Mouse (Mus musculus): ENCODE measurements around the gene Washc4. TPM values are rescaled to one million over a fixed set of nuclear protein-coding genes. Genes with fewer than 3 reads are reported as not detected.

The Washc4 gene
- total RNA-seq, 1 experiment: 38.2 TPM

DNA sequence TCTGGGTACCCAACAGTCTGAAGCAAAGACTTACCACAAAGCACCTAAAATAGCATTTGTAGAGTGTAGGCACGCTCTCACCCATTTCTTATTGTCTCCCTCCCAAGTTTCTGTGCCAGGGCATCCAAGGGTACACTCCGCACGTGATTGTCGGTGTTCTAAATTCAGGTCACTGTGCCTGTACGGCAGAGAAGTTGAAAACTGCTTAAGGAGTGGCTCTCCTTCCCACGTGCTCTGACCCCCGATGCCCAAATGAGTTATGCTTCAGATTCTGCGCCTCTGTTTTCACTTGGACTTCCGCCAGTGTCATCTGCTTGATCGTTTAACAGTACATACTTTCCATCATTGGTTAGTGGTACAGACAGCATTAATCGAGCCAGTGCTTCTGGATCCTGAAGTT lies 57.1 kb downstream of the Washc4 start:
- Histone ChIP-seq H3K27ac (ENCODE audit: insufficient read depth, low read depth, low read length, poor library complexity, severe bottlenecking) (no peak overlapping the region), H3K9ac (ENCODE audit: insufficient read depth, low read depth, low read length, poor library complexity, severe bottlenecking) (no peak overlapping the region), H3K9me3 (ENCODE audit: control insufficient read depth, insufficient read depth, low read depth, low read length) (no peaks in the 10 kb centered on the region), H3K4me1 (ENCODE audit: control insufficient read depth in 2 of 2, insufficient read depth in 2 of 2, low read length in 2 of 2, poor library complexity in 1 of 2) (no peaks in the 10 kb centered on the region), H3K4me3 (ENCODE audit: insufficient read depth in 1 of 2, low read depth in 1 of 2, low read length in 2 of 2, poor library complexity in 1 of 2, severe bottlenecking in 1 of 2) (no peak overlapping the region), H3K36me3 (ENCODE audit: control insufficient read depth, insufficient read depth, low read length, poor library complexity, severe bottlenecking) (peaks cover 27% of the 10 kb centered on the region)
- in situ Hi-C loops (cut with MboI; ENCODE audit: low sequenced_read_pairs in 2 of 2, unreplicated experiment in 2 of 2): no loop called here
- DNase-seq (ENCODE audit: low read depth, low spot score): no peak
- TF ChIP-seq ZC3H11A (IDR thresholded peaks at IDR 0.05; ENCODE audit: borderline replicate concordance, low read depth, low read length) (no peak), HCFC1 (IDR thresholded peaks at IDR 0.05; ENCODE audit: borderline replicate concordance, insufficient read depth, low read length) (no peak), ZNF384 (IDR thresholded peaks at IDR 0.05; ENCODE audit: low read depth, low read length) (no peak), MAFK (IDR thresholded peaks at IDR 0.05; ENCODE audit: insufficient read depth, low read depth, low read length) (no peak), CHD2 (IDR thresholded peaks at IDR 0.05; ENCODE audit: low read depth, low read length) (no peak)

DNA sequence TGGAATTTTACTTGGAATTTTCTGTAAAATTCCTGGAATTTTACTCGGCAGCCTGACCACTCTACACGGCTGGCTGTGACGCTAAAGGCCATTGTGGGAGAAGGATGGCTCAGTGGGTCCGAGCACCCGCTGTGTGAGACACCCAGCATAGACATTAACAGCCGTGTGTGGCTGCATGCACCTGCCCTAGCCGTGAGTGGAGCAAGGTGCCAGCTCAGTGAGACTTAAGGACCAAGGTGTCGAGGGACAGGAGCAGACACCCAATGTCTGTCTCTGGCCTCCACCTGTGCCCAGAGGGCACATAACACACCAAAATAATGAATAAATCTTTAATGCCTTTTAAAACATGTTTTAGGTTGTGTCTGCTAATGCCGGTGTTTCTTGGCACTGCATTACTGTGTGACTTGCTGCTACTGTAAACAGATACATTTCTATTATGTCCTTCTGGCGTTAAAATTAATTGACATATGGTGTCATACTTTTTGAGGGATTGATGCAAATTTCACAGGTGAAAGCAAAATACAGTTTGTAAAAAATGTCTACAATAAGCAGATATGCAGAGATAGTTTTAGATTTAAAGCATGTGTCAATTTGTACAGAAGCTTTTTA lies 60.5 kb downstream of the Washc4 start:
- Histone ChIP-seq H3K27ac (ENCODE audit: insufficient read depth, low read depth, low read length, poor library complexity, severe bottlenecking) (no peak overlapping the region), H3K36me3 (ENCODE audit: control insufficient read depth, insufficient read depth, low read length, poor library complexity, severe bottlenecking) (peaks cover 27% of the 10 kb centered on the region), H3K9ac (ENCODE audit: insufficient read depth, low read depth, low read length, poor library complexity, severe bottlenecking) (no peak overlapping the region), H3K4me3 (ENCODE audit: insufficient read depth in 1 of 2, low read depth in 1 of 2, low read length in 2 of 2, poor library complexity in 1 of 2, severe bottlenecking in 1 of 2) (no peak overlapping the region), H3K4me1 (ENCODE audit: control insufficient read depth in 2 of 2, insufficient read depth in 2 of 2, low read length in 2 of 2, poor library complexity in 1 of 2) (no peaks in the 10 kb centered on the region), H3K9me3 (ENCODE audit: control insufficient read depth, insufficient read depth, low read depth, low read length) (no peaks in the 10 kb centered on the region)
- in situ Hi-C loops (cut with MboI; ENCODE audit: low sequenced_read_pairs in 2 of 2, unreplicated experiment in 2 of 2): no loop called here
- TF ChIP-seq HCFC1 (IDR thresholded peaks at IDR 0.05; ENCODE audit: borderline replicate concordance, insufficient read depth, low read length) (no peak), ZC3H11A (IDR thresholded peaks at IDR 0.05; ENCODE audit: borderline replicate concordance, low read depth, low read length) (no peak), MAFK (IDR thresholded peaks at IDR 0.05; ENCODE audit: insufficient read depth, low read depth, low read length) (no peak), ZNF384 (IDR thresholded peaks at IDR 0.05; ENCODE audit: low read depth, low read length) (no peak), CHD2 (IDR thresholded peaks at IDR 0.05; ENCODE audit: low read depth, low read length) (no peak)
- no peak for DNase-seq (ENCODE audit: low read depth, low spot score)

DNA sequence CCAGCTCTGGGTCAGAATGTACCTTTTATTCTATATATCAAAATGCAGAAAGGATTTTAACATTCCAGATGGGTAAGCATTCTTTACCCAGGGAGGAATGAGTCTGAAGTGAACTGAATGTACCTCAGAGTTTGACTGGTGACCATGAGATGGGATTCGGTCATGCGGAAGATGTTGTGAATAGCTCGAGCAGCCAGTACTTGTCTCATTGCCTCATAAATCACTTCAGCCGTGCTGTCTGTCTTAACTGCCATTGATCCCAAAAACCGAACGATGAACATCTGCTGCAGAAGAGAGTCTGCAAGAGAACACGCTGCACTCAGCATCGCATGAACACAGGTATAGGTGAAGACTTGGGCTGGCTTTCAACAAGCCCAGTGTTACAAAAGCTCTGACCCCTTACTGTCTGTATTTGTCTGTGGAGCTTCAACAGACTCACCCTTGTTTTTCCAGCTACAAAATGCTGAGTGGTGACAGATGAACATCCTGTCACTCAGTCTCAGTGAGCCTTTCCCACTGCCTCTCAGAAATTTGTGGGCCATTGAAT lies 62.2 kb downstream of the Washc4 start:
- DNase-seq (ENCODE audit: low read depth, low spot score): no peak
- H3K9me3 ChIP-seq (ENCODE audit: control insufficient read depth, insufficient read depth, low read depth, low read length): no peaks in the 10 kb centered on the region
- no peak overlapping the region for H3K9ac ChIP-seq (ENCODE audit: insufficient read depth, low read depth, low read length, poor library complexity, severe bottlenecking)
- peaks cover 22% of the 10 kb centered on the region for H3K36me3 ChIP-seq (ENCODE audit: control insufficient read depth, insufficient read depth, low read length, poor library complexity, severe bottlenecking)
- H3K4me3 ChIP-seq (ENCODE audit: insufficient read depth in 1 of 2, low read depth in 1 of 2, low read length in 2 of 2, poor library complexity in 1 of 2, severe bottlenecking in 1 of 2): no peak overlapping the region
- in situ Hi-C loops (cut with MboI; ENCODE audit: low sequenced_read_pairs in 2 of 2, unreplicated experiment in 2 of 2): no loop called here
- TF ChIP-seq ZNF384 (IDR thresholded peaks at IDR 0.05; ENCODE audit: low read depth, low read length) (no peak), MAFK (IDR thresholded peaks at IDR 0.05; ENCODE audit: insufficient read depth, low read depth, low read length) (no peak), CHD2 (IDR thresholded peaks at IDR 0.05; ENCODE audit: low read depth, low read length) (no peak), HCFC1 (IDR thresholded peaks at IDR 0.05; ENCODE audit: borderline replicate concordance, insufficient read depth, low read length) (no peak), ZC3H11A (IDR thresholded peaks at IDR 0.05; ENCODE audit: borderline replicate concordance, low read depth, low read length) (no peak)
- H3K27ac ChIP-seq (ENCODE audit: insufficient read depth, low read depth, low read length, poor library complexity, severe bottlenecking): no peak overlapping the region
- H3K4me1 ChIP-seq (ENCODE audit: control insufficient read depth in 2 of 2, insufficient read depth in 2 of 2, low read length in 2 of 2, poor library complexity in 1 of 2): no peaks in the 10 kb centered on the region

DNA sequence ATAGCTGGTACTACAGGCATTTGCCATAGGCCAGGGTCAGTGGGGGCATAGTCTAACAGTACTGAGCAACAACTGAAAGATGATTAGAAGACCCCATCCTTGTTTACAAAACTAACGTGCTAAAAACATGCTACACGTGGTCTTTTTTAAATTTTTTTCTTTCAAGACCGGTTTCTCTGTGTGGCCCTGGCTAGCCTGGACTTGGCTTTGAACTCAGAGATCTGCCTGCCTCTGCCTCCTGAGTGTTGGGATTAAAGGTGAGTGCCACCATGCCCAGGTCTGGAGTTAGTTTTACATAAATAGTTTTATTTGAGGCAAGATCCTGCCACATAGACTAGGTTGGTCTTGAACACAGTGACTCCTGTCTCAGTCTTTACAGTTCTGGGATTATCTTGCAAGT lies 63.6 kb downstream of the Washc4 start:
- in situ Hi-C loops (cut with MboI; ENCODE audit: low sequenced_read_pairs in 2 of 2, unreplicated experiment in 2 of 2): no loop called here
- Histone ChIP-seq H3K9me3 (ENCODE audit: control insufficient read depth, insufficient read depth, low read depth, low read length) (no peaks in the 10 kb centered on the region), H3K4me1 (ENCODE audit: control insufficient read depth in 2 of 2, insufficient read depth in 2 of 2, low read length in 2 of 2, poor library complexity in 1 of 2) (no peaks in the 10 kb centered on the region), H3K4me3 (ENCODE audit: insufficient read depth in 1 of 2, low read depth in 1 of 2, low read length in 2 of 2, poor library complexity in 1 of 2, severe bottlenecking in 1 of 2) (no peak overlapping the region), H3K27ac (ENCODE audit: insufficient read depth, low read depth, low read length, poor library complexity, severe bottlenecking) (no peak overlapping the region), H3K9ac (ENCODE audit: insufficient read depth, low read depth, low read length, poor library complexity, severe bottlenecking) (no peak overlapping the region), H3K36me3 (ENCODE audit: control insufficient read depth, insufficient read depth, low read length, poor library complexity, severe bottlenecking) (peaks cover 16% of the 10 kb centered on the region)
- no peak for DNase-seq (ENCODE audit: low read depth, low spot score)
- no peak for TF ChIP-seq ZC3H11A (IDR thresholded peaks at IDR 0.05; ENCODE audit: borderline replicate concordance, low read depth, low read length)
- TF ChIP-seq ZNF384 (IDR thresholded peaks at IDR 0.05; ENCODE audit: low read depth, low read length): no peak

DNA sequence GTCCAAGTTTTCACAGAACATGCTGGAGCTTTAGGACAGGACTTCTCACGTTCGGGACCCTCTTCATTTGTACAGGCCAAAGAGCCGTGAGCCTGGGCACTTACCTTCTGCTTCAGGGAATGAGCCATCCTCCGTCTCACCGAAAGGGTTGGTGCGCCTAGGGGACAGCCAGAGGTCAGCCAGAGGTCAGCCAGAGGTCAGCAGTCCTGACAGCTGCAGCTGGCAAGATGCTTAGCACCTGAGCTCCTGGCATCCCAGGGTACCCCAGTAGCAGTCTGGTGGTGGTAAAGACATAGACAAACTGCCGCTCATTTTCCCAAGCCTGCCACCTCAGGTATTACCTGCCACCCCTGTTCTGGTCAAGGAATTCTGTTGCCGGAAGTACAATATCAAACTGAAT lies 65.0 kb downstream of the Washc4 start:
- in situ Hi-C loops (cut with MboI; ENCODE audit: low sequenced_read_pairs in 2 of 2, unreplicated experiment in 2 of 2): no loop called here

More for the DNA sequence above, 65.0 kb downstream of the Washc4 start:
- Histone ChIP-seq H3K4me3 (ENCODE audit: insufficient read depth in 1 of 2, low read depth in 1 of 2, low read length in 2 of 2, poor library complexity in 1 of 2, severe bottlenecking in 1 of 2) (no peak overlapping the region), H3K9ac (ENCODE audit: insufficient read depth, low read depth, low read length, poor library complexity, severe bottlenecking) (no peak overlapping the region), H3K4me1 (ENCODE audit: control insufficient read depth in 2 of 2, insufficient read depth in 2 of 2, low read length in 2 of 2, poor library complexity in 1 of 2) (no peaks in the 10 kb centered on the region), H3K27ac (ENCODE audit: insufficient read depth, low read depth, low read length, poor library complexity, severe bottlenecking) (no peak overlapping the region), H3K9me3 (ENCODE audit: control insufficient read depth, insufficient read depth, low read depth, low read length) (no peaks in the 10 kb centered on the region), H3K36me3 (ENCODE audit: control insufficient read depth, insufficient read depth, low read length, poor library complexity, severe bottlenecking) (peaks cover 16% of the 10 kb centered on the region; the same call in 1 of the 2 replicates)
- no peak for TF ChIP-seq CHD2 (IDR thresholded peaks at IDR 0.05; ENCODE audit: low read depth, low read length)
- TF ChIP-seq HCFC1 (IDR thresholded peaks at IDR 0.05; ENCODE audit: borderline replicate concordance, insufficient read depth, low read length): no peak
- TF ChIP-seq MAFK (IDR thresholded peaks at IDR 0.05; ENCODE audit: insufficient read depth, low read depth, low read length): no peak
- TF ChIP-seq ZNF384 (IDR thresholded peaks at IDR 0.05; ENCODE audit: low read depth, low read length): no peak
- no peak for TF ChIP-seq ZC3H11A (IDR thresholded peaks at IDR 0.05; ENCODE audit: borderline replicate concordance, low read depth, low read length)
- no peak for DNase-seq (ENCODE audit: low read depth, low spot score)
